Mouse (Mus musculus): ENCODE measurements at regions not wholly inside any gene's neighbourhood (a gene's known extent, or its start where the extent isn't known, plus 50 kb on each side); places are given as distances from the start of the nearest gene placed in this dataset.

DNA sequence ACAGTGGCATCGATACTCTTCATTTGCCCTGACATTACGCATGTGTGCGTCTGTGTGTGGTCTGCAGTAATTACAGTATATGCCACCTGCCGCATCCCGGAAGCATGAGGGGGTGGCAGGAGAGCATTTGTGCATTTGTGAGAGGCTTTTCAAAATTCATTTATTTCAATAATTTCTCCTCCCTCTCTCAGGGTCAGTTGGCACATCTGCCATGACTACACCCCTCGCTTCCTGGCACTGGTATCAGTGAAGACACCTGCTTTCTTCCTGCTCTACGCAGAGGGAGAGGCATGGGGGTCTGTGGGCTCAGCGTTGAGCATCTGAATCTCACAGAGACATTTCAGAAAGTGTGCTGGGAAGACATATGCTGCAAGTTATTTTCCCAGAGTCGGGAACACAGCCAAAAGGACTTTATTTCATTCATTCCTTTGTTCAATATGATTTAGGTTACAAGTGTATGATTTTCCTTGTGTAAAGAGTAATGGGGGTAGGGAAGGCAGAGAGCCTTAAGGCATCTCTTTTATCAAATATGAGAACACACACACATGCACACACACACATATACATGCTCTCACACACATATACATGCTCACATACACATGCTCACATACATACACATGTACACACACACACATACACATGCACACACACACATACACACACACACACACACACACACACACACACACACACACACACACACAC, 262.2 kb upstream of the Klhl29 start:
- 85% methylated on average over 9 of the region's 9 CpGs for WGBS
- Histone ChIP-seq H3K27me3 (no peaks in the 10 kb centered on the region), H3K36me3 (no peaks in the 10 kb centered on the region), H3K4me2 (no peak overlapping the region), H3K9me3 (no peaks in the 10 kb centered on the region), H3K4me3 (replicated peaks) (no peak overlapping the region), H3K9ac (replicated peaks) (no peak overlapping the region), H3K4me1 (replicated peaks) (no peaks in the 10 kb centered on the region), H3K27ac (no peak overlapping the region)
- ATAC-seq (ENCODE audit: insufficient number of reproducible peaks, insufficient read depth, low FRiP score, low TSS enrichment, low read depth): no peak

DNA sequence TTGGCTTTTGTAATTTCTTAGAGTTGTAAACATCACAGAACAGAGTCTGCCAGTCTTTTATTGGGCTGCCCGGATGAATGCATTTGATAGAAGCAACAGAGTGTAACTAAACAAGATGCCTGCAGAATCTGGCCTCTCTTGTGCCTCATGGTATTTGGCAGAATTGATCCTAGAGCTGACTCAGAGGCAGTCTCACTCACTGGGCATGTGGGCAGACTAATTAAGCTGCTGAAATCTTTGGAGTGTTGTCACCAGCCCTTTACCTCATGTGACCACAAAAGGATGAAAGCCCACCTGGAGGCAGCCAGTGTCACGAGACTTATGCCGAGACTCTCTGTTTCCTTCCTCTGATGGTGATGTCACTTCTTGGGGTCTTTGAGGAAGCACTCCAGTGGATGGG, 258.5 kb upstream of the Klhl29 start:
- no peaks in the 10 kb centered on the region for H3K4me1 ChIP-seq (replicated peaks)
- no peak overlapping the region for H3K9ac ChIP-seq (replicated peaks)
- no peak for ATAC-seq (ENCODE audit: insufficient number of reproducible peaks, insufficient read depth, low FRiP score, low TSS enrichment, low read depth)
- H3K36me3 ChIP-seq: no peaks in the 10 kb centered on the region
- 73% methylated on average over 3 of the region's 3 CpGs for WGBS
- no peaks in the 10 kb centered on the region for H3K27me3 ChIP-seq
- no peak overlapping the region for H3K4me3 ChIP-seq (replicated peaks)
- H3K4me2 ChIP-seq: no peak overlapping the region
- no peaks in the 10 kb centered on the region for H3K9me3 ChIP-seq
- H3K27ac ChIP-seq: no peak overlapping the region

DNA sequence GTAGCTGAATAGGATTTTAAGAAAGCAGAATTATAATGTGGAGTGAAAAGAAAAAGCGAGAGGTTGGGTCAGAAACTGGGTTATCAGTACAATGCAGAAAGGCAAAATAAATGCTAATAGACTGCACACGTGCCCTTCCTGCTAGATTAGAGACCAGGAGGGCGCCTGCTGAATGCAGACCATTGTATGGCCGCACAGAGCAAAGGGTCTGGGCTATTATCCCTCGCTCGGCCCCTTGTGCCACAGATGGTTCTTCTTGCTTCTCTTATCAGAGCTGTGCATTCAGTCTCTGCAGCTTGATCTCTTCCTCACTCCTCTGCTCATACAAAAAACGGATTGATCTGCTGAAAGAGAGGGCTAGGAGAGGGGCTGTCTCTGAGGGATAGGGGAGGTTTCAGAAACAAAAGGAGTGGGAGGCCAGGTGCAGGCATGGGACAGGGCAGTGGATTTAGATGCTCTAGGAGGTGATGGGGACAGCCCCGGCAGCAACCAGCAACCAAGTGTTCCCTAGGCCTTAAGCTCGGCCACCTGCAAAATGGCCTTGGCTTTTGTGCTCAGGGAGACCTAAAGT, 225.7 kb upstream of the Klhl29 start:
- WGBS: 79% methylated on average over 9 of the region's 9 CpGs
- Histone ChIP-seq H3K9ac (replicated peaks) (no peak overlapping the region), H3K27me3 (no peaks in the 10 kb centered on the region), H3K4me3 (replicated peaks) (no peak overlapping the region), H3K9me3 (no peaks in the 10 kb centered on the region), H3K27ac (no peak overlapping the region), H3K4me2 (no peak overlapping the region), H3K36me3 (no peaks in the 10 kb centered on the region), H3K4me1 (replicated peaks) (no peaks in the 10 kb centered on the region)
- no peak for ATAC-seq (ENCODE audit: insufficient number of reproducible peaks, insufficient read depth, low FRiP score, low TSS enrichment, low read depth)

DNA sequence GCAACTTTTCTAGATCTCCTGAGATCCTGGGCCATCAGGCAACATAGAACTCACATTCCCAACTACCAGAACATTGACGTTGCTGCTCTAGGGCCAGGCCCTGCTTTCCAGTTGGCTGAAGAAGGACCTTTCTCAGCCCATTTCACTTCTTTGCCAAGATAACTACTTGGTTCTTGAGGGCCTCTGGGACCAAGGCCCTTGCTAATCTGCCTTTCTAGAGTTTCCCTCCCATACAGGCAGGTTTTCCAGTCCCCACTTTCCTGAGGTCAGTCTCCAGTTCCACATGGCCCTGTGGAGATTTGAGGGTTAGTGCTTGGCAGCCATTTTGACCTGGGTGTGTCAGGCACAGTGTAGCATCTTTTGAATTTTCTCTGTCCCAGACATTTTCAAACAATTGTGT, 223.9 kb upstream of the Klhl29 start:
- Histone ChIP-seq H3K9ac (replicated peaks) (no peak overlapping the region), H3K27me3 (no peaks in the 10 kb centered on the region), H3K36me3 (no peaks in the 10 kb centered on the region), H3K4me2 (no peak overlapping the region), H3K27ac (no peak overlapping the region), H3K9me3 (no peaks in the 10 kb centered on the region), H3K4me3 (replicated peaks) (no peak overlapping the region), H3K4me1 (replicated peaks) (no peaks in the 10 kb centered on the region)
- ATAC-seq (ENCODE audit: insufficient number of reproducible peaks, insufficient read depth, low FRiP score, low TSS enrichment, low read depth): no peak
- WGBS: 94% methylated on average over 1 of the region's 1 CpGs

DNA sequence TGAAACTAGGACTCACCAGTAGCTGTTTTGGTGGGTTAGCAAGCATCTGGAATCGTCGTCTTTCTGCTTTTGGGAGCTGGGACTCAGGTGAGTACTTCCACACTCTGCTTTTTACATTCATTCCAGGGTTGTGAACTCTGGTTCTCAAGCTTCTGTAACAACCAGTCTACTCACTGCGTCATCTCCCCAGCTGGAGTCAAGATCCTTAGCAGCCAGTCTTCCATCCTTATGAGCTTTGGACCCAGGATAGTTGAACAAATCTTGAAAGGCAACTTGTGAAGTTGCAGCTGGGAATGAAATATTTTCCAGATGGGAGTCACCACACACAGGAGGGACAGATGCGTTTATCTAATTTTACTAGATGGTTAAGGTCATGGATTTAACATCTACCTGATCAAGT, 223.5 kb upstream of the Klhl29 start:
- Histone ChIP-seq H3K9me3 (no peaks in the 10 kb centered on the region), H3K4me1 (replicated peaks) (no peaks in the 10 kb centered on the region), H3K4me3 (replicated peaks) (no peak overlapping the region), H3K36me3 (no peaks in the 10 kb centered on the region), H3K9ac (replicated peaks) (no peak overlapping the region), H3K27ac (no peak overlapping the region), H3K27me3 (no peaks in the 10 kb centered on the region), H3K4me2 (no peak overlapping the region)
- WGBS: 77% methylated on average over 4 of the region's 4 CpGs
- ATAC-seq (ENCODE audit: insufficient number of reproducible peaks, insufficient read depth, low FRiP score, low TSS enrichment, low read depth): no peak

DNA sequence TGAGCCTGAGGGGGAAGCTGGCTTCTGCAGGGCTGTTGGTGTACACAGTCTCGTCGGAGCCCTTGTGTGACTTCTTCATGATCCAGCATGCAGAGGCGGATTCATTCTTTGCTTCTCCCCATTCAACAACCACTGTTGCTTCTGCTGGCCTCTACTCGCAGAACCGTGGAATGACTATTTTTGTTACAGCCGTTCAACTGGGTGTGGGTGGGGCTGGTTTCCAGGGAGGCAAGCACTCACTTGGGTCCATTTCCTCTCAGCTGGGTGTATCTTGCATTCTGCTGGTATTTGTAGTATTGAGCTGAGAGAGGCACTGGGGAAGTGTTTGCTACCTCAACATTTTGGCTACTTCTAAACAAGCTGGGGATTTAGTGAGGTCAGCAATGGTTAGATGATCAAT, 197.3 kb upstream of the Klhl29 start:
- H3K27me3 ChIP-seq: no peaks in the 10 kb centered on the region
- H3K4me3 ChIP-seq (replicated peaks): no peak overlapping the region
- ATAC-seq (ENCODE audit: insufficient number of reproducible peaks, insufficient read depth, low FRiP score, low TSS enrichment, low read depth): no peak
- 68% methylated on average over 6 of the region's 6 CpGs for WGBS
- no peak overlapping the region for H3K4me2 ChIP-seq
- no peaks in the 10 kb centered on the region for H3K9me3 ChIP-seq
- no peaks in the 10 kb centered on the region for H3K4me1 ChIP-seq (replicated peaks)
- no peaks in the 10 kb centered on the region for H3K36me3 ChIP-seq
- H3K9ac ChIP-seq (replicated peaks): no peak overlapping the region
- no peak overlapping the region for H3K27ac ChIP-seq

DNA sequence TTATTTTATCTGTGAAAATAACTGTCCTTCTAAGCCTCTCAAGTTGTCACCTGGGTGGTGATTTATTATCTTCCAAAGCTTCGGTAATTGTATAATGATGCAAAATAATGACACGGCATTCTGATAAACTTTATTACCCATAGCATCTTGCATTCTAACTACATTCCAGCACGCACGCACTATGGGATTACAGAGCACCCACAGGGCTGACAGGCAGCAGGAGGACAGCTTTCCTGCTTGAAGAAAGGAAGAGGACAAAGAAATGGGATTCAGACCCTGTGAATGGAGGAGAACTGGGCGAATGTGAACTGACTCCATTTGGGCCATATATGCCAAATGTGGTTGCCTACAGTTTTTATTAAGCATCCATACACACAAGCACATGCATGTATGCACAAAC, 193.5 kb upstream of the Klhl29 start:
- H3K4me2 ChIP-seq: no peak overlapping the region
- H3K27me3 ChIP-seq: no peaks in the 10 kb centered on the region
- no peaks in the 10 kb centered on the region for H3K9me3 ChIP-seq
- H3K9ac ChIP-seq (replicated peaks): no peak overlapping the region
- H3K27ac ChIP-seq: no peak overlapping the region
- H3K4me3 ChIP-seq (replicated peaks): no peak overlapping the region
- ATAC-seq (ENCODE audit: insufficient number of reproducible peaks, insufficient read depth, low FRiP score, low TSS enrichment, low read depth): no peak
- no peaks in the 10 kb centered on the region for H3K36me3 ChIP-seq
- H3K4me1 ChIP-seq (replicated peaks): no peaks in the 10 kb centered on the region
- WGBS: 81% methylated on average over 5 of the region's 5 CpGs

DNA sequence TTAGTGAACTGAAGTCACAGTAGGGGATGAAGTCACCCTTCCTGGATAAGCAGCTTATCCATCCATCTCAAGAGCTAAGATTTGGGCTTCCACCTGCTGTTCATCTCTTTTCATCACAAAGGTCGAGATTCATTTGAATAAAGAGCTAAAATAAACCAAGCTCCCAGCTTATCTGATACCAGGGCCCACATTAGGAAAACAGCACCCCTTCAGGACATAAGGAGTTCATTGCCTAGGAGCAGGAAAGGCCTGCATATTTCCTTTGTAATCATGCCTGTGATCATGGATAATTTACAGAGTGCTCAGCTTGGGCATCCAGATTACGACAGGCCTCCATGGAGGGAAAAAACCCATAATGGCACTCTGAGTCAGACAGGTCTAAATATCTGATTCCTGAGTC, 190.7 kb upstream of the Klhl29 start:
- no peak overlapping the region for H3K4me2 ChIP-seq
- no peak overlapping the region for H3K9ac ChIP-seq (replicated peaks)
- 41% methylated on average over 2 of the region's 2 CpGs for WGBS
- H3K9me3 ChIP-seq: no peaks in the 10 kb centered on the region
- no peak overlapping the region for H3K4me3 ChIP-seq (replicated peaks)
- ATAC-seq (ENCODE audit: insufficient number of reproducible peaks, insufficient read depth, low FRiP score, low TSS enrichment, low read depth): no peak
- H3K27me3 ChIP-seq: no peaks in the 10 kb centered on the region
- no peaks in the 10 kb centered on the region for H3K4me1 ChIP-seq (replicated peaks)
- no peaks in the 10 kb centered on the region for H3K36me3 ChIP-seq
- no peak overlapping the region for H3K27ac ChIP-seq

DNA sequence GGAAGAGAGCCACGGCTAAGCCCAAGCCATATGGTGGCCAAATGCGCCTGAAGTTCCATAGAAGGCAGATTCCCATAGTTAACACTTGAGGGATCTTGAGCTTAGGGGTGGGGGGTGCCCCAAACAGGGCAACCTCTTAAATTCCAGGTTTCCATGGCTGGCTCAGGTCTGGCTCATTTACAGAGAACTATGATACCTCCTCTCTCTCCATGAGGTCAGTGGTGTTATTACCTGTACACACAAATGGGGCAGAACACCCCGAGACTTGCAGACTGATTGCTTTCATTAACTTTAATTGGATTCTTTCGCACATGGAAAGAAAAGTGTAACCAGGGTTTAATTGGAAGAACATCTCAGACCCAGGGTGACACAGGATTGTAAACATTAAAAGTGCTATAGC, 177.1 kb upstream of the Klhl29 start:
- no peak overlapping the region for H3K4me2 ChIP-seq
- peak; percentile 71; the same call in 1 of the 2 replicates for ATAC-seq (ENCODE audit: insufficient number of reproducible peaks, insufficient read depth, low FRiP score, low TSS enrichment, low read depth)
- H3K9me3 ChIP-seq: no peaks in the 10 kb centered on the region
- WGBS: 19% methylated on average over 4 of the region's 4 CpGs
- no peak overlapping the region for H3K27ac ChIP-seq
- no peaks in the 10 kb centered on the region for H3K27me3 ChIP-seq
- H3K4me1 ChIP-seq (replicated peaks): peaks cover 16% of the 10 kb centered on the region
- H3K4me3 ChIP-seq (replicated peaks): no peak overlapping the region
- no peaks in the 10 kb centered on the region for H3K36me3 ChIP-seq
- H3K9ac ChIP-seq (replicated peaks): no peak overlapping the region

DNA sequence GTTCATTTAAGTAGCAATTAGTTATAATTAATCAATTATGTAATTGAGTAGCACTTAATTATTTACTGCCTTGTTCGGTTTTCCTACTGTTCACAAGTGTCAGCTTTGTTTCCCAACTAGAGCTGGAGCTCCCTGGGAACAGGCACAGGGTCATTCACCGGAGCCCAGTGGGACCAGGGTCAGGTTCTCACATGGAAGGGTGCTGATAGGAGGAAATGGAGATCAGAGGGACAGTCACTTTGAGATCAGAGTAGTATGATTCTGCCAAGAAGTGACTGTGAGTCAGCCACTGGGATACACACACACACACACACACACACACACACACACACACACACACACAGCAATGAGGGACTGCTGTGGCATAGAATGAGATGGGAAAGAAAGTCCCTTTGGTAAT, 176.4 kb upstream of the Klhl29 start:
- no peak; the same call in 1 of the 2 replicates for ATAC-seq (ENCODE audit: insufficient number of reproducible peaks, insufficient read depth, low FRiP score, low TSS enrichment, low read depth)
- 48% methylated on average over 2 of the region's 2 CpGs for WGBS
- peaks cover 16% of the 10 kb centered on the region for H3K4me1 ChIP-seq (replicated peaks)
- no peaks in the 10 kb centered on the region for H3K9me3 ChIP-seq
- no peak overlapping the region for H3K4me3 ChIP-seq (replicated peaks)
- no peak overlapping the region for H3K27ac ChIP-seq
- no peak overlapping the region for H3K4me2 ChIP-seq
- H3K36me3 ChIP-seq: no peaks in the 10 kb centered on the region
- H3K27me3 ChIP-seq: no peaks in the 10 kb centered on the region
- H3K9ac ChIP-seq (replicated peaks): no peak overlapping the region

DNA sequence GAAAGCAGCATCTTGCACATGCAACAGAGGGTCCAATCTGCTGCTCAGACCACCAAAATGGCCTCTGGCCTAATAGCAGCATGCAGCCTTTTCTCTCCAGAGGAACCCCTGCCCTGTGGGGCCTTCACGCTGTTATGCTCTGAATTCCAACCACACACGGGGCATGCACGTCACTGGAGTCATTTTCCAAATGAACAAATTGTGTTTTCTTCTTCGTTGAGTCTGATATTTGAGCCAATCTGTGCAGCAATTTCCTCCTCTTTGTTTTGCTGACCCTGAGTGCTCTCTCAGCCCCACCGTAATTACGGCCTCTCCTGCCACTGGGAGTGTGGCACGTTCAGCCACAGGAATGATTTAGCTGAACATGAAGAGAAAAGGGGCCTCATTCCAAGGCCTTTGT, 174.3 kb upstream of the Klhl29 start:
- Histone ChIP-seq H3K9ac (replicated peaks) (no peak overlapping the region), H3K36me3 (no peaks in the 10 kb centered on the region), H3K4me2 (no peak overlapping the region), H3K27ac (no peak overlapping the region), H3K9me3 (no peaks in the 10 kb centered on the region), H3K4me1 (replicated peaks) (peaks cover 16% of the 10 kb centered on the region), H3K27me3 (no peaks in the 10 kb centered on the region), H3K4me3 (replicated peaks) (no peak overlapping the region)
- ATAC-seq (ENCODE audit: insufficient number of reproducible peaks, insufficient read depth, low FRiP score, low TSS enrichment, low read depth): no peak
- WGBS: 30% methylated on average over 7 of the region's 7 CpGs

DNA sequence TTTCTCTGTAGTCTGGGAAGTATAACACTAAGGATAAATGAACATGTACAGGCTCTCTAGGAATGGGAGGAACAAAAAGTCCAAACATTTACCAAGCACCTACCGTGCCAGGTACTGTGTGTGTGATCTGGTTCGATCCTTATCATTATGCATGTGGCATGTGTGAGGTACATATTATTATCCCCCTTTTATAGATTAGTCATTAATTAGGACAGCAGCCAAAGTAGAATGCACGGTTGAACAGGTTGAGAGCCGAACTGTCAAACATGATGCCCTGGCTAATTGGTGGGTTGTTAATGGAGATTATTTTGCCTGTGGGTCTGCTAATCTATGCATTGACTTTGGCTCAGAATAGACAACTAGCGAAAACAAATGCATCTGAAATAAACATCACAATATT, 172.2 kb upstream of the Klhl29 start:
- 82% methylated on average over 5 of the region's 5 CpGs for WGBS
- H3K27me3 ChIP-seq: no peaks in the 10 kb centered on the region
- no peaks in the 10 kb centered on the region for H3K36me3 ChIP-seq

More for the DNA sequence above, 172.2 kb upstream of the Klhl29 start:
- Histone ChIP-seq H3K4me1 (replicated peaks) (peaks cover 11% of the 10 kb centered on the region), H3K4me3 (replicated peaks) (no peak overlapping the region), H3K27ac (no peak overlapping the region), H3K9ac (replicated peaks) (no peak overlapping the region), H3K4me2 (no peak overlapping the region), H3K9me3 (no peaks in the 10 kb centered on the region)
- no peak for ATAC-seq (ENCODE audit: insufficient number of reproducible peaks, insufficient read depth, low FRiP score, low TSS enrichment, low read depth)

All from limb, embryonic 12.5 days (tissue).